Mouse (Mus musculus): ENCODE measurements around the gene Frrs1.

GRCm38 (mm10) chr3:116884941-116885340, 25.7 kb downstream of the Frrs1 start:
- TF ChIP-seq CTCF (IDR thresholded peaks at IDR 0.05; ENCODE audit: low read depth) (no peak), EP300 (IDR thresholded peaks at IDR 0.05; ENCODE audit: low read depth) (no peak)

All from liver, postnatal 0 days (tissue).